Mouse (Mus musculus) right cerebral cortex, adult 18-20 months (tissue): ENCODE measurements around the gene Usp3.
A peak's percentile ranks its signal among the peaks of the same experiment; 100 is the strongest.

Experiments used
- DNase-seq: peaks from one replicate; pipeline ENCODE4 v3.0.0; 2022; ENCODE audit warnings: mixed read lengths

Usp3 gene

GRCm38 (mm10) chr9:66601006-66601405 lies 8.1 kb upstream of the Usp3 start:
- DNase-seq = no peak

GRCm38 (mm10) chr9:66600551-66600950 lies 7.6 kb upstream of the Usp3 start:
- no peak for DNase-seq

GRCm38 (mm10) chr9:66599577-66599976 lies 6.6 kb upstream of the Usp3 start:
- no peak for DNase-seq

GRCm38 (mm10) chr9:66598636-66599035 lies 5.7 kb upstream of the Usp3 start:
- no peak for DNase-seq

GRCm38 (mm10) chr9:66597480-66598215 lies 4.7 kb upstream of the Usp3 start:
- DNase-seq = no peak

- no peak for DNase-seq
Observed at GRCm38 (mm10) chr9:66597076-66597475, 4.1 kb upstream of the Usp3 start.

GRCm38 (mm10) chr9:66595722-66596675 lies 3.1 kb upstream of the Usp3 start:
- no peak for DNase-seq

- no peak for DNase-seq
Observed at GRCm38 (mm10) chr9:66594061-66594460, 1.1 kb upstream of the Usp3 start.

GRCm38 (mm10) chr9:66593613-66593969 lies 649 bp upstream of the Usp3 start:
- DNase-seq = no peak

GRCm38 (mm10) chr9:66591851-66592645 lies 894 bp downstream of the Usp3 start:
- peak; percentile 31 for DNase-seq

GRCm38 (mm10) chr9:66590051-66590450 lies 2.9 kb downstream of the Usp3 start:
- DNase-seq = no peak

GRCm38 (mm10) chr9:66587016-66587415 lies 5.9 kb downstream of the Usp3 start:
- no peak for DNase-seq

GRCm38 (mm10) chr9:66586533-66586932 lies 6.4 kb downstream of the Usp3 start:
- DNase-seq = peak; percentile 21

GRCm38 (mm10) chr9:66585191-66585590 lies 7.8 kb downstream of the Usp3 start:
- no peak for DNase-seq

- no peak for DNase-seq
Observed at GRCm38 (mm10) chr9:66584176-66584575, 8.8 kb downstream of the Usp3 start.

- DNase-seq = no peak
Observed at GRCm38 (mm10) chr9:66583244-66583643, 9.7 kb downstream of the Usp3 start.

- peak; percentile 46 for DNase-seq
Observed at GRCm38 (mm10) chr9:66581694-66582093, 11.2 kb downstream of the Usp3 start.

- DNase-seq = no peak
Observed at GRCm38 (mm10) chr9:66580722-66581121, 12.2 kb downstream of the Usp3 start.

GRCm38 (mm10) chr9:66575878-66576238 lies 17.1 kb downstream of the Usp3 start:
- no peak for DNase-seq

GRCm38 (mm10) chr9:66575041-66575877 lies 17.7 kb downstream of the Usp3 start:
- DNase-seq = no peak

- DNase-seq = no peak
Observed at GRCm38 (mm10) chr9:66571986-66572700, 20.8 kb downstream of the Usp3 start.

GRCm38 (mm10) chr9:66562215-66562614 lies 30.7 kb downstream of the Usp3 start:
- no peak for DNase-seq
